Mouse (Mus musculus) erythroblast, embryonic 14.5 days (primary cell): ENCODE measurements around the gene Foxred2.

ENCODE experiments used
- GATA1 ChIP-seq: IDR thresholded peaks from 2 replicates; pipeline ENCODE4 v1.6.1; 2012; ENCODE audit warnings: low read length, inconsistent platforms, mixed read lengths
- TAL1 ChIP-seq: IDR thresholded peaks from 3 replicates; pipeline ENCODE4 v1.6.1; 2012; ENCODE audit warnings: low read length, inconsistent platforms, mixed read lengths

DNA sequence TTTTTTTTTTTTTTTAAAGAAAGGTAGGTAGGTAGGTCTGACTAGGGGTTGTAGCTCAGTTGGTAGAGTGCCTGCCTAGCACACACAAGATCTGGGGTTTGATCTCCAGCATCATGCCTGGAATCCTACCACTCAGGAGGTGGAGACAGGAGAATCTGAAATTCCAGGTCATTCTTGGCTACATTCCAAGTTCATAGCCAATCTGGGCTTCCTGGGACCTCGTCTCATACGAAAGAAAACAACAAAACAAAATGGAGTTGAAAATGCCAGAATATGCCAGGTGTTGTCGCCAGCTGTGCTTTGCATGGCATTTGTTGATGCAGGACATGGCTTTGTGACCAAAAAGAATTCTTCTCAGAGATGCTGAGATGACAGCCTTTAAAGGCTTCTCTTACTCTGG is 23.3 kb downstream of the Foxred2 start:
- no peak for TF ChIP-seq GATA1
- TF ChIP-seq TAL1, result no peak
